Comparison of ENCODE assay signal across 9 mouse cellular contexts in the genomic region with DNA sequence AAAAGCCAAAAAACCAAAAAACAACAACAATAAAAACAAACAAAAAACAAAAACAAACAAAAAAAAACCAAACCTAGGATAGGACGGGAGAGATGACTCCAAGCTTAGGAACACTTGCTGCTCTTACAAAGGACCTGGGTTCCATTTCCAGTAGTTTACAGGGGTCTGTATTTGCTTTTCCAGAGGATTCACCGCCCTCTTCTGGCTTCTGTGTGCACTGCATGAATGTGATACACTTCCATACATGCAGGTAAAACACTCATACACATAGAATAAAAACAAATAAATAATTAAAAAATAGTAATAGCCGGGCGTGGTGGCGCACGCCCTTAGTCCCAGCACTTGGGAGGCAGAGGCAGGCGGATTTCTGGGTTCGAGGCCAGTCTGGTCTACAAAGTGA. TPM values are rescaled to one million over a fixed set of nuclear protein-coding genes. Genes with fewer than 3 reads are reported as not detected.
DNase-seq lines count a peak whose midpoint lies in the region; ATAC-seq and TF ChIP-seq lines count a peak whose summit lies in the region.
"Had no signal": no experiment of that assay in that cellular context is flagged by ENCODE, and none has a peak within 500 bp of the region (broad histone marks: within the 10 kb centered on the region; RNA-seq: fewer than 3 reads in every experiment).

No protein-coding gene starts in this region.

- no peaks in the 10 kb centered on the region for H3K9me3 ChIP-seq in heart, embryonic 10.5 days
- H3K9me3 ChIP-seq in limb, embryonic 11.5 days (ENCODE audit: control insufficient read depth, low read length) = no peaks in the 10 kb centered on the region
- H3K9me3 ChIP-seq: neural tube, embryonic 12.5 days had no signal

- DNase-seq in heart, postnatal 36 days = peak; percentile 52 to 71
- no peak for DNase-seq in heart, embryonic 10.5 days (ENCODE audit: low spot score)
- DNase-seq in thymus, adult 2 months = peak; percentile 56
- DNase-seq in thymus, adult 18-20 months = no peak
- DNase-seq in cerebellum, postnatal 14 days = peak; percentile 75 to 80
- DNase-seq in limb, embryonic 11.5 days (ENCODE audit: low spot score) = peak; percentile 75
- peak; percentile 61 for DNase-seq in splenic B cell, adult 2 months (ENCODE audit: low read depth, low spot score)
- DNase-seq in Muller cell, postnatal 12 days (ENCODE audit: inconsistent ontology term) = no peak

- no peak for ATAC-seq in limb, embryonic 11.5 days (ENCODE audit: insufficient number of reproducible peaks, low FRiP score, low TSS enrichment, low read depth)

- H3K36me3 ChIP-seq in heart, embryonic 10.5 days = no peaks in the 10 kb centered on the region
- no peaks in the 10 kb centered on the region for H3K36me3 ChIP-seq in thymus, adult 2 months (ENCODE audit: control insufficient read depth, insufficient read depth, low read length)
- H3K36me3 ChIP-seq in limb, embryonic 11.5 days (ENCODE audit: control insufficient read depth, insufficient read depth, low read length) = no peaks in the 10 kb centered on the region
- H3K36me3 ChIP-seq in splenic B cell, adult 2 months (ENCODE audit: control insufficient read depth, insufficient read depth, low read length, poor library complexity, severe bottlenecking) = no peaks in the 10 kb centered on the region
- H3K36me3 ChIP-seq: neural tube, embryonic 12.5 days had no signal

- no peak for TF ChIP-seq POLR2A in thymus, adult 2 months (IDR thresholded peaks at IDR 0.05; ENCODE audit: control insufficient read depth, extremely low read depth, insufficient read depth, low read length, poor library complexity)

- H3K9ac ChIP-seq in limb, embryonic 11.5 days (ENCODE audit: low read length) = no peak overlapping the region
- H3K9ac ChIP-seq: neural tube, embryonic 12.5 days had no signal

- no peak overlapping the region for H3K4me3 ChIP-seq in heart, embryonic 10.5 days
- H3K4me3 ChIP-seq in thymus, adult 2 months (ENCODE audit: control insufficient read depth, insufficient read depth, low read length) = no peak overlapping the region
- no peak overlapping the region for H3K4me3 ChIP-seq in limb, embryonic 11.5 days (ENCODE audit: low read depth, low read length)
- H3K4me3 ChIP-seq: neural tube, embryonic 12.5 days had no signal

- no peak for TF ChIP-seq CTCF in thymus, adult 2 months (IDR thresholded peaks at IDR 0.05; ENCODE audit: borderline replicate concordance, control insufficient read depth, extremely low read depth, insufficient read depth, low read length, poor library complexity)

- 66% methylated on average over 8 of the region's 8 CpGs for WGBS in heart, embryonic 10.5 days
- WGBS in thymus, adult 2 months = 76% methylated on average over 8 of the region's 8 CpGs
- 74% methylated on average over 8 of the region's 8 CpGs for WGBS in limb, embryonic 11.5 days

- 0 out of 2 replicates have a peak, but pooled peaks cover 6% of the 10 kb centered on the region for H3K4me1 ChIP-seq in heart, embryonic 10.5 days
- peaks cover 4% of the 10 kb centered on the region; the same call in 1 of the 2 replicates for H3K4me1 ChIP-seq in thymus, adult 2 months (replicated peaks; ENCODE audit: control insufficient read depth, insufficient read depth, low read length)
- H3K4me1 ChIP-seq in limb, embryonic 11.5 days (ENCODE audit: control insufficient read depth, insufficient read depth, low read length) = no peaks in the 10 kb centered on the region

- H3K27ac ChIP-seq in heart, embryonic 10.5 days = no peak overlapping the region
- H3K27ac ChIP-seq in thymus, adult 2 months (ENCODE audit: control insufficient read depth, insufficient read depth, low read length) = no peak overlapping the region
- no peak overlapping the region for H3K27ac ChIP-seq in limb, embryonic 11.5 days (replicated peaks; ENCODE audit: low read depth, low read length)
- H3K27ac ChIP-seq: neural tube, embryonic 12.5 days had no signal

- H3K4me2 ChIP-seq in limb, embryonic 11.5 days (ENCODE audit: low read depth, severe bottlenecking) = no peak overlapping the region
- H3K4me2 ChIP-seq: neural tube, embryonic 12.5 days had no signal

- no peaks in the 10 kb centered on the region for H3K27me3 ChIP-seq in heart, embryonic 10.5 days (ENCODE audit: insufficient read depth, poor library complexity, severe bottlenecking)
- no peaks in the 10 kb centered on the region for H3K27me3 ChIP-seq in thymus, adult 2 months (ENCODE audit: control insufficient read depth, insufficient read depth, low read length)
- H3K27me3 ChIP-seq in limb, embryonic 11.5 days (ENCODE audit: control insufficient read depth, insufficient read depth, low read length) = no peaks in the 10 kb centered on the region
- H3K27me3 ChIP-seq in splenic B cell, adult 2 months (ENCODE audit: control insufficient read depth, insufficient read depth, low read length, poor library complexity, severe bottlenecking) = no peaks in the 10 kb centered on the region
- H3K27me3 ChIP-seq: neural tube, embryonic 12.5 days had no signal

- intact Hi-C loops in heart, postnatal 36 days (cut with DNase I) = loop anchor here (2.0 to 5.0 kb wide), 2 partner anchors 44 to 168 kb away; partner anchors contain the start of gene Tbl3

RNA-seq across cellular contexts. Expression of gene Rab26, which starts 4.9 kb away (rescaled TPM):
- total RNA-seq in heart, postnatal 36 days (2021) = not detected
- polyA plus RNA-seq in heart, embryonic 10.5 days (2016; fragmentation: Nextera tagmentation; extraction: Ambion mirVana) = 1.3 and 2.3 TPM in 2 replicates
- 1.6 and 1.9 TPM in 2 replicates for polyA plus RNA-seq in thymus, adult 2 months (2012; rRNA removed)
- 1.8 and 3.1 TPM in 2 replicates for polyA plus RNA-seq in limb, embryonic 11.5 days (2014; fragmentation: Nextera tagmentation; extraction: Ambion mirVana)

RNA-seq across cellular contexts. Expression of gene Pkd1, which starts 10.7 kb away (rescaled TPM):
- 10 to 100 TPM; 45.4 to 45.6 TPM for total RNA-seq in heart, postnatal 36 days (2021)
- polyA plus RNA-seq in heart, embryonic 10.5 days (2016; fragmentation: Nextera tagmentation; extraction: Ambion mirVana) = 12.3 and 13.9 TPM in 2 replicates
- 85.0 and 92.8 TPM in 2 replicates for polyA plus RNA-seq in thymus, adult 2 months (2012; rRNA removed)
- polyA plus RNA-seq in limb, embryonic 11.5 days (2014; fragmentation: Nextera tagmentation; extraction: Ambion mirVana) = 20.8 and 22.5 TPM in 2 replicates

RNA-seq across cellular contexts. Expression of gene Traf7, which starts 11.2 kb away (rescaled TPM):
- 10 to 100 TPM; 45.7 to 51.6 TPM for total RNA-seq in heart, postnatal 36 days (2021)
- 93.5 and 95.9 TPM in 2 replicates for polyA plus RNA-seq in heart, embryonic 10.5 days (2016; fragmentation: Nextera tagmentation; extraction: Ambion mirVana)
- 339 and 362 TPM in 2 replicates for polyA plus RNA-seq in thymus, adult 2 months (2012; rRNA removed)
- polyA plus RNA-seq in limb, embryonic 11.5 days (2014; fragmentation: Nextera tagmentation; extraction: Ambion mirVana) = 89.3 and 102 TPM in 2 replicates

RNA-seq across cellular contexts. Expression of gene Caskin1, which starts 50.5 kb away (rescaled TPM):
- under 1 TPM; 0.11 to 0.14 TPM for total RNA-seq in heart, postnatal 36 days (2021)
- 0.71 and 1.4 TPM in 2 replicates for polyA plus RNA-seq in heart, embryonic 10.5 days (2016; fragmentation: Nextera tagmentation; extraction: Ambion mirVana)
- polyA plus RNA-seq in thymus, adult 2 months (2012; rRNA removed) = 0.15 and 0.20 TPM in 2 replicates
- polyA plus RNA-seq in limb, embryonic 11.5 days (2014; fragmentation: Nextera tagmentation; extraction: Ambion mirVana) = 2.3 and 2.5 TPM in 2 replicates

Comparison
In these comparisons a context has a peak if more than half of its experiments do, and no peak if none do; other contexts are left out.
1. DNase-seq: peak in heart, postnatal 36 days (2 of 2), thymus, adult 2 months (single experiment), cerebellum, postnatal 14 days (2 of 2), limb, embryonic 11.5 days (single experiment) and splenic B cell, adult 2 months (single experiment); none in heart, embryonic 10.5 days (single experiment), thymus, adult 18-20 months (0 of 2) and Muller cell, postnatal 12 days (single experiment).